Mouse (Mus musculus): Measurements from ENCODE around the gene Gatm.

DNA sequence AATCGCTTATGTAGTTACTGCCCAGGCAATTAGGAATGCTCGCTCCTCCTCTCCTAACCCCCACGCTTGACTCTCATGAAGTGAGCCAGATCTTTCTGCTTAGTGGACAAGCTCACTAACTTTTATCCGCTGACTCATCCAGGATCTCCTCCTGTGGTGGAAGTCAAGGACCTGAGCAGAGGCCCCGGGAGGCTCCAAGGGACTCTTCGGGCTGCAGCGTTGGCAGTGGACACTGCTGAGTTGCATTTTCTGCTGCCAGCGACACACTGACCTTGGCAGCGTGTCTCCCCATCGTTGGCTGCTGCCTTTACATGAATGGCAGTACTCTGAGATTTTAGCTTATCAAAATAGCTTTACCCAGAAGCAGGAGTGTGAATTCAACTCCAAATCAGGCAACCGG, 35.6 kb downstream of the Gatm start:
- no peak for TF ChIP-seq CEBPB (IDR thresholded peaks at IDR 0.05; ENCODE audit: insufficient read depth, poor library complexity, severe bottlenecking)
- TF ChIP-seq MYOG (IDR thresholded peaks at IDR 0.05; ENCODE audit: control insufficient read depth in 1 of 3, insufficient read depth in 1 of 3, insufficient read length in 2 of 3, low read depth in 2 of 3): no peak
- no peak for TF ChIP-seq E2F4 (IDR thresholded peaks at IDR 0.05; ENCODE audit: insufficient read depth)
- TF ChIP-seq REST (IDR thresholded peaks at IDR 0.05; ENCODE audit: insufficient read depth, insufficient read length): no peak
- no peak for TF ChIP-seq MAX (IDR thresholded peaks at IDR 0.05; ENCODE audit: low read depth)
